Mouse (Mus musculus): ENCODE measurements at regions not wholly inside any gene's neighbourhood (a gene's known extent, or its start where the extent isn't known, plus 50 kb on each side); places are given as distances from the start of the nearest gene placed in this dataset.

DNA sequence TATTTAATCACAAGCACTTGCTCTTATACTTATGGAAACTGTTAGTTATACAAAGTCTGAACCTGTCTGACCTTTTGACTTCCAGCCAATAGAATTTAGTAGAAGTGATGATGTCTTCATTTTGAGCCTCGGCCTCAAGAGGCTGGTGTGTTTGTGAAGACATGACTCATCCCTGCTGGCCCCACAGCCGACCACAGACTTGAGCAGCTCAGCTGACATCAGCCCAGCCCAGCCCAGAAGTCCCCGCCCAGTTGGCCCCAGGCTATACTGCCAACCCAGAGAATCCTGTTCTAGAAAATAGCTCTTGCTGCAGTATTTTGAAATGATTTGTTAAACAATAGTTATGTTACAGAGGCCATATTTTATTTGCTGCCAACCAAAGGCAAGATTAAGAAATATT, 177.5 kb downstream of the 1700064H15Rik start:
- Histone ChIP-seq H3K27me3 (ENCODE audit: control insufficient read depth in 1 of 2, insufficient read depth in 2 of 2, low read length in 2 of 2) (no peaks in the 10 kb centered on the region), H3K36me3 (ENCODE audit: control insufficient read depth in 1 of 2, insufficient read depth in 2 of 2, low read length in 2 of 2) (no peaks in the 10 kb centered on the region), H3K4me3 (ENCODE audit: control insufficient read depth in 1 of 2, insufficient read depth in 1 of 2, low read depth in 2 of 2, low read length in 2 of 2) (no peak overlapping the region), H3K9ac (ENCODE audit: control insufficient read depth, low read depth, low read length, poor library complexity, severe bottlenecking) (no peak overlapping the region), H3K9me3 (replicated peaks; ENCODE audit: insufficient read depth, low read length) (no peaks in the 10 kb centered on the region), H3K4me1 (ENCODE audit: control insufficient read depth in 1 of 2, insufficient read depth in 2 of 2, low read length in 2 of 2) (no peaks in the 10 kb centered on the region), H3K79me2 (ENCODE audit: control insufficient read depth, insufficient read depth, low read length, poor library complexity) (no peaks in the 10 kb centered on the region), H3K27ac (ENCODE audit: control insufficient read depth, low read depth, low read length) (no peak overlapping the region)
- peak; percentile 16 for DNase-seq (ENCODE audit: low read depth, low spot score)
- TF ChIP-seq ETS1 (IDR thresholded peaks at IDR 0.05; ENCODE audit: low read depth, low read length) (no peak), POLR2AphosphoS2 (IDR thresholded peaks at IDR 0.05; ENCODE audit: low read length) (no peak), ZMIZ1 (IDR thresholded peaks at IDR 0.05; ENCODE audit: low read depth, low read length) (no peak), BHLHE40 (IDR thresholded peaks at IDR 0.05; ENCODE audit: borderline replicate concordance, low read depth, low read length) (no peak), CHD2 (IDR thresholded peaks at IDR 0.05; ENCODE audit: low read length) (no peak), E2F4 (IDR thresholded peaks at IDR 0.05; ENCODE audit: borderline replicate concordance, low read depth, low read length) (no peak), TAL1 (IDR thresholded peaks at IDR 0.05; ENCODE audit: low read length) (no peak), USF1 (IDR thresholded peaks at IDR 0.05; ENCODE audit: low read depth, low read length) (no peak), USF2 (IDR thresholded peaks at IDR 0.05; ENCODE audit: borderline replicate concordance in 1 of 2, insufficient read depth in 1 of 2, low read depth in 1 of 2, low read length in 2 of 2) (no peak), MXI1 (IDR thresholded peaks at IDR 0.05; ENCODE audit: low read depth, low read length) (no peak)

DNA sequence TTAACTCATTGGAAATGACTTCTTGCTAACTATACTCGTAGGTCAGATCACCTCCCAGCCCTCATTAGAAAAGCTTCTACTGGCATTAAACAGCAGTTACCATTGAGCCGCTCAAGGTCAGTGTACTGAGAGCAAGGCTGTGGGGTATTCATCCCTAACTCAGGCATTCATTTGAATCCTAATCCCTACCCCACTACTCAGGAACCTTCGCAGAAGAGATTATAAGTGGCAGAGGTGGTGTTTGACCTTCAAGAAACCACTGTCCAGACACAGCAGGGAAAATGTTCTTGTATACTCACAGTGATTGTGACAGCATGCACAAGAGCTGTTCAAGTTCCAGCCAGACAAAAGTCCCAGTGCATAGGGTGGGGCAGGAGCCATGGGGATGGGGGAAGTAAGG, 179.5 kb downstream of the 1700064H15Rik start:
- Histone ChIP-seq H3K4me1 (ENCODE audit: control insufficient read depth in 1 of 2, insufficient read depth in 2 of 2, low read length in 2 of 2) (no peaks in the 10 kb centered on the region), H3K27ac (ENCODE audit: control insufficient read depth, low read depth, low read length) (no peak overlapping the region), H3K4me3 (ENCODE audit: control insufficient read depth in 1 of 2, insufficient read depth in 1 of 2, low read depth in 2 of 2, low read length in 2 of 2) (no peak overlapping the region), H3K27me3 (ENCODE audit: control insufficient read depth in 1 of 2, insufficient read depth in 2 of 2, low read length in 2 of 2) (no peaks in the 10 kb centered on the region), H3K79me2 (ENCODE audit: control insufficient read depth, insufficient read depth, low read length, poor library complexity) (no peaks in the 10 kb centered on the region), H3K9me3 (replicated peaks; ENCODE audit: insufficient read depth, low read length) (no peaks in the 10 kb centered on the region), H3K36me3 (ENCODE audit: control insufficient read depth in 1 of 2, insufficient read depth in 2 of 2, low read length in 2 of 2) (no peaks in the 10 kb centered on the region), H3K9ac (ENCODE audit: control insufficient read depth, low read depth, low read length, poor library complexity, severe bottlenecking) (no peak overlapping the region)
- no peak for TF ChIP-seq ZNF384 (IDR thresholded peaks at IDR 0.05; ENCODE audit: low read depth, low read length)
- no peak for TF ChIP-seq NRF1 (IDR thresholded peaks at IDR 0.05; ENCODE audit: insufficient read depth, low read depth, low read length, poor library complexity, severe bottlenecking)
- TF ChIP-seq MAX (IDR thresholded peaks at IDR 0.05; ENCODE audit: low read length), result no peak
- no peak for TF ChIP-seq JUND (IDR thresholded peaks at IDR 0.05; ENCODE audit: low read depth, low read length)
- no peak for TF ChIP-seq CHD1 (IDR thresholded peaks at IDR 0.05; ENCODE audit: low read depth, low read length)
- TF ChIP-seq ELF1 (IDR thresholded peaks at IDR 0.05; ENCODE audit: low read depth, low read length), result no peak
- no peak for TF ChIP-seq TBP (IDR thresholded peaks at IDR 0.05; ENCODE audit: low read depth, low read length)
- TF ChIP-seq POLR2AphosphoS5 (IDR thresholded peaks at IDR 0.05; ENCODE audit: borderline replicate concordance, low read depth, low read length), result no peak
- TF ChIP-seq TCF12 (IDR thresholded peaks at IDR 0.05; ENCODE audit: low read depth, low read length), result no peak
- no peak for TF ChIP-seq MYB (IDR thresholded peaks at IDR 0.05; ENCODE audit: low read depth, low read length)
- no peak for TF ChIP-seq GATA1 (IDR thresholded peaks at IDR 0.05; ENCODE audit: low read depth, low read length)
- no peak for DNase-seq (ENCODE audit: low read depth, low spot score)
